Mouse (Mus musculus) ES-Bruce4 (cell line): ENCODE data around the gene Tgm6.

ENCODE experiments used
- CTCF ChIP-seq: IDR thresholded peaks from one replicate; pipeline ENCODE4 v1.8.1; 2011; ENCODE audit warnings: low read depth, low read length
- EP300 ChIP-seq: IDR thresholded peaks from 2 replicates; pipeline ENCODE4 v1.6.1; 2011; ENCODE audit warnings: low read depth, low read length; ENCODE audit not compliant: insufficient read depth
- POLR2A ChIP-seq: IDR thresholded peaks from one replicate; pipeline ENCODE4 v1.8.1; 2011; ENCODE audit warnings: low read length; ENCODE audit not compliant: insufficient read depth

DNA sequence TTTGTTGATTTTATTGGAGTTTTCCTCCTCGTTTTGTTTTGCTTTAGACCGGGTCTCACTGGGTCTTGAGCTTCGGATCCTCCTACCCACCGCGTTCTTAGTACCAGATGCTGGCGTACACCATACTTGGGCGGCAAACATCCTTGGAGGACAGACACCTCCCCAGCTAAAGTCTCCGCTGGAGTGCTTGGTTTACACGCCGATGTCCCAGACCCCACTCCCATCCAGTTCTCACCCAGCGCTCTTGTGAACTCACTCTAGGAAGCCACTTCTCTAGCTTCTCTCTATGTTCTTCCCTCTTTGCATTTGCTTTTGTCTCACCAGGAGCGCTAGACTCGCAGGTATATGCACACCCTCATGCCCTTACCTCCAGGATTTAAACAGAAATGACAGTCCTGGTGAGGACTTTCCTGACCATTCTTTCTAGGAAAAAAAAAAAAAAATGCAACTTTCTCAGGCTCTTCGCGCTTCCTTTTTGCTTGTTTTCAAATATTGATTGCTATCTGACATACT, 67.3 kb downstream of the Tgm6 start:
- TF ChIP-seq POLR2A = no peak
- no peak for TF ChIP-seq CTCF
- TF ChIP-seq EP300 = no peak
